Mouse (Mus musculus): ENCODE data around the gene Olfr716. TPM values are rescaled to one million over a fixed set of nuclear protein-coding genes. Genes with fewer than 3 reads are reported as not detected.
"Not testable (repeated sequence)": the region's sequence is repeated elsewhere in the genome, so short reads cannot be mapped to it uniquely, and the experiment has no call there.

Gene Olfr716
- not detected in 2 replicates for polyA plus RNA-seq (2015; fragmentation: Nextera tagmentation; extraction: Ambion mirVana)

GRCm38 (mm10) chr7:107138027-107138426 lies at the start of gene Olfr716:
TSS of gene Olfr716 (plus strand) at chr7:107138327.
- 76% methylated on average over 2 of the region's 2 CpGs for WGBS
- H3K4me1 ChIP-seq; H3K9me3 ChIP-seq; H3K27ac ChIP-seq (replicated peaks); H3K4me3 ChIP-seq; H3K4me2 ChIP-seq (replicated peaks); H3K27me3 ChIP-seq; H3K9ac ChIP-seq (replicated peaks); ATAC-seq (replicated peaks); H3K36me3 ChIP-seq: not testable (repeated sequence)

DNA sequence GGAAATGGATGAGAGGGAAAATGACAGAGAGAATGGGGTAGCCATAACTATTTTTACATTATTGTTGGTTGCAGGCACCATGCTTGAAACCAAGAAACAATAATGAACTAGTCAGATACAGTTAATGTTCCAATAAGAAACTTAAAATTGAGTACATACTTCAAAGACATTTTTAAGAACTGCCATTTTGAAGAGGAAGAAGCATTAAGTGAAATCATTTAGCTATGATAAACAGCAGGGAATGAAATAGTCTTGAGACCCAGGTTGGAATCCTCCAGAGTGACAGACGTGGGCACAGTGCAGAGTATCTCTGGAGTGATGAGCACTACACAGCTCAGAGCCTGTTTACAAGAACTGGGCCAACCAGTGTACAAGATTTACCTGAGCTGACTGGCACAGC lies 45.2 kb upstream of the Olfr716 start, which contains the start of gene Olfr17:
Gene Olfr17 (plus strand): TSS at position 301 of the 400 bp plus-strand sequence.
- no peaks in the 10 kb centered on the region for H3K4me1 ChIP-seq
- 58% methylated on average over 1 of the region's 1 CpGs for WGBS
- H3K9ac ChIP-seq (replicated peaks), result no peak within 1 kb of the TSS
- H3K4me3 ChIP-seq, result no peak within 1 kb of the TSS
- no peak within 1 kb of the TSS for H3K27ac ChIP-seq (replicated peaks)
- H3K4me2 ChIP-seq (replicated peaks), result no peak within 1 kb of the TSS
- no peaks in the 10 kb centered on the region for H3K36me3 ChIP-seq
- no peak for ATAC-seq (replicated peaks)
- no peaks in the 10 kb centered on the region for H3K27me3 ChIP-seq
- H3K9me3 ChIP-seq, result no peaks in the 10 kb centered on the region

DNA sequence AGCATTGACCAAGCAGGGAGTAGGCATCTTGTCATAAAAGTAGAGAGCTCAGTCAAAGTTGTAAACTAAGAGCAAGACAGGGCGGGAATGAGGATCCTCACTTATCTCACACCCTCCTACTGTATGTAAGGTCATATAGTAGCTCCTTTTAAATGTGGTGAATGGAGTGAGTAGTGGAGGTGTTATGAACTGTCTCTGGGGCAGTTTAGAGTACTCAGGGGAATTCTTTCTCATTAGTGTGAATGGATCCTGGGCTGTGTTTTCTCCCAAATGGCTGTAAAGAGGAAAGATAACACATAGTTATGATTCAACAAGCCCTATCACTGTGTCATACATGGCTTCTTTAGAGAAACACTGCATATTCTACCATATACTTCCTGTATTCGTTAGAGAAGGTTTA lies 27.9 kb upstream of the Olfr716 start, which contains the start of gene Olfr715b:
Gene Olfr715b (minus strand): TSS at position 101 of the 400 bp plus-strand sequence.
- not testable (repeated sequence) for H3K4me2 ChIP-seq (replicated peaks); H3K36me3 ChIP-seq; H3K27ac ChIP-seq (replicated peaks); H3K4me3 ChIP-seq; H3K4me1 ChIP-seq; H3K9me3 ChIP-seq; H3K9ac ChIP-seq (replicated peaks); H3K27me3 ChIP-seq; ATAC-seq (replicated peaks)
- 87% methylated on average over 2 of the region's 2 CpGs for WGBS

- WGBS, result 90% methylated on average over 3 of the region's 3 CpGs
- ATAC-seq (replicated peaks); H3K36me3 ChIP-seq: not testable (repeated sequence)
These were observed 7.1 kb upstream of the Olfr716 start, which contains the start of gene Olfr715 for GRCm38 (mm10) chr7:107130983-107131382. TSS of gene Olfr715 (minus strand) at chr7:107131083.

DNA sequence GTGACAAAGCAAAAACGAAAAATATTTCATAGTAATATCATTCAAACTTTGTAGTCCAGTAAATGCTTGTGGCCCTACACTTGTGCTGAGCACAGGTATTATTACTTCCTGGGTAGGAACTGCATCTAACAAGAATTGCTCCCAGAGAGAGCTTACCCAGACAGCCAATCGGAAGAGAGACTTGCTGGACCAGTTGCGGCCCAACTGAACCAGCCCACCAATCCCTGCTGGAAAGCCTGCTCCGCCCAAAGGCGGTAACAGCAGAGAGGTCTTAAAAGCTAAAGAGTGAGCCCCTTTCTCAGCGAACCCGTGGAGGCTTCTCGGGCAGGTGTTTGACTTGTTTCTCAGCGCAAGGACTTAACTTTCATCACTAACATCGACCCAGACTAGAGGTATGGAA lies 28.6 kb downstream of the Olfr716 start, which contains the start of gene Nlrp14:
Gene Nlrp14 (plus strand): TSS at position 301 of the 400 bp plus-strand sequence.
- Histone ChIP-seq H3K36me3 (no peaks in the 10 kb centered on the region), H3K9ac (replicated peaks) (no peak within 1 kb of the TSS), H3K9me3 (no peaks in the 10 kb centered on the region), H3K27ac (replicated peaks) (no peak within 1 kb of the TSS), H3K4me2 (replicated peaks) (no peak within 1 kb of the TSS), H3K27me3 (no peaks in the 10 kb centered on the region), H3K4me3 (no peak within 1 kb of the TSS), H3K4me1 (no peaks in the 10 kb centered on the region)
- ATAC-seq (replicated peaks), result no peak
- 84% methylated on average over 10 of the region's 10 CpGs for WGBS

More at GRCm38 (mm10) chr7:107130983-107131382, 7.1 kb upstream of the Olfr716 start, which contains the start of gene Olfr715:
- not testable (repeated sequence) for H3K4me2 ChIP-seq (replicated peaks); H3K27me3 ChIP-seq; H3K9ac ChIP-seq (replicated peaks); H3K9me3 ChIP-seq; H3K4me3 ChIP-seq; H3K4me1 ChIP-seq; H3K27ac ChIP-seq (replicated peaks)

DNA sequence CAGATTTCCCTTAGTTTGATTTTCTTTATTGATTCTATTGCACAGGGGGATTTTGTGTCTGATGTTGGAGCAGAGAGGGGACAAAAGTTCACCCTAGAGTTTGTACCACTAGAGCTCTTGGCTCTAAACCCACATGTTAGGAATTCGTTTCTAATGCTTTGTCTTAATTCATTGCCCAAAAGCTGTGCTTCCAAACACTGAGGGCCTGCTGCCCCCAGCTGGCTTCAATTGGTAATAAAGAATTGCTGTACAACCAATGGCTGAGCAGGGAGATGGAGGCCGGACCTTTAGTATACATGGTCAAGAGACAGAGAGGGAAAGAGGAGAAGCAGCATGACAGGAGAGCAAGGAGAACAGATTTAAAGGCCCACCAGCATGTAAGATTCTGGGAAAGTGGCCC lies 42.3 kb downstream of the Olfr716 start:
- WGBS, result 41% methylated on average over 2 of the region's 2 CpGs
- H3K9ac ChIP-seq (replicated peaks), result no peak overlapping the region
- no peak for ATAC-seq (replicated peaks)

More for the DNA sequence above, 42.3 kb downstream of the Olfr716 start:
- Histone ChIP-seq H3K36me3 (no peaks in the 10 kb centered on the region), H3K4me3 (no peak overlapping the region), H3K27me3 (no peaks in the 10 kb centered on the region), H3K4me1 (no peaks in the 10 kb centered on the region), H3K9me3 (no peaks in the 10 kb centered on the region), H3K4me2 (replicated peaks) (no peak overlapping the region), H3K27ac (replicated peaks) (no peak overlapping the region)

Other genes starting within 250 kb of the Olfr716 start
- gene Olfr707, start 237.1 kb upstream of the Olfr716 start, polyA plus RNA-seq (2015; fragmentation: Nextera tagmentation; extraction: Ambion mirVana), result not detected in 2 replicates
- gene Olfr1532-ps1, start 230.3 kb upstream of the Olfr716 start, polyA plus RNA-seq (2015; fragmentation: Nextera tagmentation; extraction: Ambion mirVana), result not detected in 2 replicates
- gene Olfr709-ps1, start 206.1 kb upstream of the Olfr716 start, polyA plus RNA-seq (2015; fragmentation: Nextera tagmentation; extraction: Ambion mirVana), result not detected in 2 replicates
- gene Olfr710, start 190.0 kb upstream of the Olfr716 start, polyA plus RNA-seq (2015; fragmentation: Nextera tagmentation; extraction: Ambion mirVana), result not detected in 2 replicates
- gene Olfr6, start 174.4 kb upstream of the Olfr716 start, polyA plus RNA-seq (2015; fragmentation: Nextera tagmentation; extraction: Ambion mirVana), result not detected in 2 replicates
- gene Olfr711, start 162.9 kb upstream of the Olfr716 start, polyA plus RNA-seq (2015; fragmentation: Nextera tagmentation; extraction: Ambion mirVana), result not detected in 2 replicates
- not detected in 2 replicates for gene Olfr2, start 132.3 kb upstream of the Olfr716 start, polyA plus RNA-seq (2015; fragmentation: Nextera tagmentation; extraction: Ambion mirVana)
- not detected in 2 replicates for gene Olfr713, start 107.2 kb upstream of the Olfr716 start, polyA plus RNA-seq (2015; fragmentation: Nextera tagmentation; extraction: Ambion mirVana)
- not detected in 2 replicates for gene Olfr714, start 67.3 kb upstream of the Olfr716 start, polyA plus RNA-seq (2015; fragmentation: Nextera tagmentation; extraction: Ambion mirVana)
- not detected in 2 replicates for gene Olfr17, start 45.1 kb upstream of the Olfr716 start, polyA plus RNA-seq (2015; fragmentation: Nextera tagmentation; extraction: Ambion mirVana)
- not detected in 2 replicates for gene Olfr715b, start 28.0 kb upstream of the Olfr716 start, polyA plus RNA-seq (2015; fragmentation: Nextera tagmentation; extraction: Ambion mirVana)
- gene Olfr715, start 7.2 kb upstream of the Olfr716 start, polyA plus RNA-seq (2015; fragmentation: Nextera tagmentation; extraction: Ambion mirVana), result not detected in 2 replicates
- not detected in 2 replicates for gene Nlrp14, start 28.7 kb downstream of the Olfr716 start, polyA plus RNA-seq (2015; fragmentation: Nextera tagmentation; extraction: Ambion mirVana)
- not detected in 2 replicates for gene Rbmxl2, start 71.1 kb downstream of the Olfr716 start, polyA plus RNA-seq (2015; fragmentation: Nextera tagmentation; extraction: Ambion mirVana)
- 5.3 and 7.6 TPM in 2 replicates for gene Syt9, start 232.4 kb downstream of the Olfr716 start, polyA plus RNA-seq (2015; fragmentation: Nextera tagmentation; extraction: Ambion mirVana)